Mouse (Mus musculus) adrenal gland, postnatal 36 days (tissue): ENCODE data around the gene Dennd1a. TPM values are rescaled to one million over a fixed set of nuclear protein-coding genes. Genes with fewer than 3 reads are reported as not detected.
A peak's percentile ranks its signal among the peaks of the same experiment; 100 is the strongest.

Experiments used
- DNase-seq, 2 experiments: peaks; one replicate each; pipeline ENCODE4 v3.0.0; 2021; ENCODE audit warnings: mixed read lengths in 1 of 2
- total RNA-seq, 2 experiments: library from RNA; stranded (reverse); gene quantifications; 2 replicates each; pipeline ENCODE4 v1.2.3; 2021

Gene Dennd1a
- total RNA-seq, 2 experiments from 2014 or later = 25.3 to 26.6 TPM

GRCm38 (mm10) chr2:38045286-38045685 is 241.9 kb downstream of the Dennd1a start:
- DNase-seq = no peak

- peak in 1 of 2 experiments; percentile 8 for DNase-seq
Observed at GRCm38 (mm10) chr2:38040845-38041244, 246.3 kb downstream of the Dennd1a start.

GRCm38 (mm10) chr2:38039621-38040020 is 247.6 kb downstream of the Dennd1a start:
- no peak for DNase-seq

GRCm38 (mm10) chr2:38028317-38028716 is 258.9 kb downstream of the Dennd1a start:
- no peak for DNase-seq

- DNase-seq = no peak
Observed at GRCm38 (mm10) chr2:38025615-38026014, 261.6 kb downstream of the Dennd1a start.

- DNase-seq = no peak
Observed at GRCm38 (mm10) chr2:38023741-38024130, 263.5 kb downstream of the Dennd1a start.

- no peak for DNase-seq
Observed at GRCm38 (mm10) chr2:38023054-38023740, 264.0 kb downstream of the Dennd1a start.

- no peak for DNase-seq
Observed at GRCm38 (mm10) chr2:38021166-38021565, 266.0 kb downstream of the Dennd1a start.

- no peak for DNase-seq
Observed at GRCm38 (mm10) chr2:38014702-38015101, 272.5 kb downstream of the Dennd1a start.

GRCm38 (mm10) chr2:38013839-38014365 is 273.3 kb downstream of the Dennd1a start:
- peak; percentile 29 to 69 for DNase-seq

- no peak for DNase-seq
Observed at GRCm38 (mm10) chr2:38007238-38007637, 280.0 kb downstream of the Dennd1a start.

GRCm38 (mm10) chr2:38003183-38003680 is 284.0 kb downstream of the Dennd1a start:
- DNase-seq = no peak

- DNase-seq = no peak
Observed at GRCm38 (mm10) chr2:38001004-38001403, 286.2 kb downstream of the Dennd1a start.

GRCm38 (mm10) chr2:37997966-37998365 is 289.2 kb downstream of the Dennd1a start:
- DNase-seq = no peak

GRCm38 (mm10) chr2:37989091-37989490 is 298.1 kb downstream of the Dennd1a start:
- DNase-seq = no peak

- no peak for DNase-seq
Observed at GRCm38 (mm10) chr2:37988301-37988700, 298.9 kb downstream of the Dennd1a start.

- DNase-seq = no peak
Observed at GRCm38 (mm10) chr2:37985690-37986222, 301.4 kb downstream of the Dennd1a start.

- DNase-seq = no peak
Observed at GRCm38 (mm10) chr2:37982714-37983113, 304.5 kb downstream of the Dennd1a start.

GRCm38 (mm10) chr2:37981562-37982403 is 305.4 kb downstream of the Dennd1a start:
- no peak for DNase-seq

GRCm38 (mm10) chr2:37974201-37974600 is 313.0 kb downstream of the Dennd1a start:
- no peak for DNase-seq

GRCm38 (mm10) chr2:37972621-37973020 is 314.6 kb downstream of the Dennd1a start:
- no peak for DNase-seq

- DNase-seq = no peak
Observed at GRCm38 (mm10) chr2:37971726-37972125, 315.5 kb downstream of the Dennd1a start.
